ENCODE assay signal across 10 mouse cellular contexts in the genomic region with DNA sequence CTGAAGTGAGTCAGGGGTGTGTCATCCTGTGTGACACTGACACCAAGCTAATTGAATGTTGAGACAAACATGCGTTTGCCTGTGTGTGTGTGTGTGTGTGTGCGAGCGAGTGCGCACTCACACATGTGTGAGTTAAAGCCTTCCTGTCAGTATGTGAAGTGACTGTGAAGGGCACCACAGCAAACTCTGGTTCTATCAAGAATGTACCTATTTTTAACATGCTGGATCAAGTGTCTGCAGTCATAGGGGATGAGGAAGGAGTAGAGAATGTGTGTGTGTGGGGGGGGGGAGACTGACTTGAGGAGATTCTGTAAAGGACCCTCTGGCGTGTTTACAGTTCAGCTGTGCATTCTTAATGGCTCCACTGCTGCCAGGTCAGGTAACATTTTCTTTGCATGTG.
DNase-seq lines count a peak whose midpoint lies in the region; ATAC-seq lines count a peak whose summit lies in the region.
"Had no signal": no experiment of that assay in that cellular context is flagged by ENCODE, and none has a peak within 500 bp of the region (broad histone marks: within the 10 kb centered on the region; RNA-seq: fewer than 3 reads in every experiment).

No protein-coding gene starts in this region.

- ATAC-seq in heart, embryonic 11.5 days (replicated peaks; ENCODE audit: insufficient number of reproducible peaks, low FRiP score, low TSS enrichment), result peak; percentile 29
- peak; percentile 12; the same call in 1 of the 2 replicates for ATAC-seq in hindbrain, embryonic 11.5 days (ENCODE audit: low FRiP score)
- ATAC-seq in midbrain, embryonic 15.5 days (replicated peaks), result peak; percentile 19

- DNase-seq in heart, adult 11 months, result no peak
- peak; percentile 37 for DNase-seq in MN1 (ENCODE audit: low spot score)
- DNase-seq in hindbrain, embryonic 11.5 days (ENCODE audit: low spot score), result no peak
- no peak for DNase-seq in spleen, adult 18-20 months
- DNase-seq in natural killer cell, adult 2 months (ENCODE audit: low spot score in 2 of 2), result no peak
- no peak for DNase-seq in right cerebral cortex, adult 18-20 months
- DNase-seq: adrenal gland, adult 8-10 months; kidney, postnatal 36 days had no signal

- peak overlapping the region; percentile 60 for H3K4me2 ChIP-seq in heart, embryonic 11.5 days
- no peak overlapping the region for H3K4me2 ChIP-seq in hindbrain, embryonic 11.5 days (replicated peaks; ENCODE audit: low read depth, low read length)
- H3K4me2 ChIP-seq in midbrain, embryonic 15.5 days, result 0 out of 2 replicates have a peak overlapping the region, but pooled peaks have one; percentile 17

- no peak overlapping the region for H3K4me3 ChIP-seq in heart, embryonic 11.5 days (ENCODE audit: low read depth, low read length)
- no peak overlapping the region for H3K4me3 ChIP-seq in hindbrain, embryonic 11.5 days (ENCODE audit: low read depth, low read length)
- H3K4me3 ChIP-seq in midbrain, embryonic 15.5 days, result no peak overlapping the region

- peaks cover 75% of the 10 kb centered on the region for H3K4me1 ChIP-seq in heart, embryonic 11.5 days (ENCODE audit: control insufficient read depth, insufficient read depth, low read length)
- peaks cover 22% of the 10 kb centered on the region for H3K4me1 ChIP-seq in hindbrain, embryonic 11.5 days (replicated peaks; ENCODE audit: control insufficient read depth, insufficient read depth, low read length)
- peaks cover 54% of the 10 kb centered on the region for H3K4me1 ChIP-seq in midbrain, embryonic 15.5 days

- no peaks in the 10 kb centered on the region for H3K36me3 ChIP-seq in heart, embryonic 11.5 days (ENCODE audit: control insufficient read depth, insufficient read depth, low read length)
- H3K36me3 ChIP-seq in hindbrain, embryonic 11.5 days (ENCODE audit: control insufficient read depth, insufficient read depth, low read length), result no peaks in the 10 kb centered on the region
- no peaks in the 10 kb centered on the region for H3K36me3 ChIP-seq in midbrain, embryonic 15.5 days (replicated peaks)

- peak overlapping the region; percentile 63 for H3K9ac ChIP-seq in heart, embryonic 11.5 days (ENCODE audit: low read depth, low read length)
- peak overlapping the region; percentile 31; the same call in 1 of the 2 replicates for H3K9ac ChIP-seq in hindbrain, embryonic 11.5 days (ENCODE audit: low read depth, low read length)
- no peak overlapping the region; the same call in 1 of the 2 replicates for H3K9ac ChIP-seq in midbrain, embryonic 15.5 days

- no peaks in the 10 kb centered on the region for H3K27me3 ChIP-seq in heart, embryonic 11.5 days (ENCODE audit: control insufficient read depth, insufficient read depth, low read length)
- no peaks in the 10 kb centered on the region for H3K27me3 ChIP-seq in hindbrain, embryonic 11.5 days (ENCODE audit: control insufficient read depth, insufficient read depth, low read length)
- H3K27me3 ChIP-seq in midbrain, embryonic 15.5 days (replicated peaks), result no peaks in the 10 kb centered on the region

- H3K27ac ChIP-seq in heart, embryonic 11.5 days (ENCODE audit: low read depth, low read length), result peak overlapping the region; percentile 90
- H3K27ac ChIP-seq in hindbrain, embryonic 11.5 days (ENCODE audit: low read depth, low read length), result peak overlapping the region; percentile 76
- peak overlapping the region; percentile 81 for H3K27ac ChIP-seq in midbrain, embryonic 15.5 days

- H3K9me3 ChIP-seq in heart, embryonic 11.5 days (replicated peaks; ENCODE audit: control insufficient read depth, low read length), result no peaks in the 10 kb centered on the region
- H3K9me3 ChIP-seq in hindbrain, embryonic 11.5 days (ENCODE audit: control insufficient read depth, low read length), result no peaks in the 10 kb centered on the region
- H3K9me3 ChIP-seq in midbrain, embryonic 15.5 days, result no peaks in the 10 kb centered on the region

- WGBS in heart, embryonic 11.5 days (ENCODE audit: insufficient replicate concordance), result 30% methylated on average over 5 of the region's 5 CpGs
- WGBS in hindbrain, embryonic 11.5 days, result 49% methylated on average over 5 of the region's 5 CpGs
- 51% methylated on average over 5 of the region's 5 CpGs for WGBS in midbrain, embryonic 15.5 days
